Comparison of ENCODE assay signal across 27 mouse cellular contexts in genomic region chr2:68906921-68907320, GRCm38 (mm10). TPM values are rescaled to one million over a fixed set of nuclear protein-coding genes. Genes with fewer than 3 reads are reported as not detected.
DNase-seq lines count a peak whose midpoint lies in the region; ATAC-seq and TF ChIP-seq lines count a peak whose summit lies in the region.
"Had no signal": no experiment of that assay in that cellular context is flagged by ENCODE, and none has a peak within 500 bp of the region (broad histone marks: within the 10 kb centered on the region; RNA-seq: fewer than 3 reads in every experiment).

No protein-coding gene starts in this region.

- H3K4me3 ChIP-seq in liver, postnatal 0 days (ENCODE audit: low read depth, low read length) = no peak overlapping the region
- H3K4me3 ChIP-seq in liver, embryonic 12.5 days = no peak overlapping the region
- H3K4me3 ChIP-seq: embryonic facial prominence, embryonic 10.5 days; embryonic facial prominence, embryonic 13.5 days; forebrain, embryonic 12.5 days; forebrain, embryonic 15.5 days had no signal

- no peaks in the 10 kb centered on the region for H3K36me3 ChIP-seq in liver, postnatal 0 days (replicated peaks; ENCODE audit: insufficient read depth, low read length)
- H3K36me3 ChIP-seq in liver, embryonic 12.5 days = no peaks in the 10 kb centered on the region
- H3K36me3 ChIP-seq: embryonic facial prominence, embryonic 13.5 days; forebrain, embryonic 12.5 days; forebrain, embryonic 15.5 days; heart, embryonic 10.5 days; heart, embryonic 13.5 days had no signal

- H3K4me1 ChIP-seq in liver, postnatal 0 days (ENCODE audit: insufficient read depth) = peaks cover 8% of the 10 kb centered on the region
- H3K4me1 ChIP-seq in liver, embryonic 12.5 days = peaks cover 20% of the 10 kb centered on the region
- H3K4me1 ChIP-seq: embryonic facial prominence, embryonic 10.5 days; embryonic facial prominence, embryonic 13.5 days; forebrain, embryonic 12.5 days had no signal

- WGBS in liver, postnatal 0 days (ENCODE audit: insufficient replicate concordance) = 75% methylated on average over 3 of the region's 3 CpGs
- 71% methylated on average over 3 of the region's 3 CpGs for WGBS in liver, embryonic 12.5 days (ENCODE audit: insufficient replicate concordance)

- H3K9ac ChIP-seq in liver, postnatal 0 days (replicated peaks) = no peak overlapping the region
- H3K9ac ChIP-seq in liver, embryonic 12.5 days = no peak overlapping the region
- H3K9ac ChIP-seq: embryonic facial prominence, embryonic 13.5 days; forebrain, embryonic 12.5 days; forebrain, embryonic 15.5 days; hindbrain, embryonic 14.5 days had no signal

- no peaks in the 10 kb centered on the region for H3K27me3 ChIP-seq in liver, postnatal 0 days (ENCODE audit: insufficient read depth, low read length)
- H3K27me3 ChIP-seq in liver, embryonic 12.5 days (replicated peaks) = no peaks in the 10 kb centered on the region
- H3K27me3 ChIP-seq: CH12.LX; embryonic facial prominence, embryonic 13.5 days; forebrain, embryonic 12.5 days; forebrain, embryonic 15.5 days; heart, embryonic 13.5 days; Patski had no signal

- ATAC-seq in liver, postnatal 0 days = no peak
- no peak for ATAC-seq in liver, embryonic 12.5 days
- ATAC-seq: forebrain, embryonic 15.5 days had no signal

- no peak for TF ChIP-seq EP300 in liver, postnatal 0 days (IDR thresholded peaks at IDR 0.05; ENCODE audit: low read depth)

- no peak overlapping the region for H3K4me2 ChIP-seq in liver, postnatal 0 days (ENCODE audit: low read depth, low read length)
- no peak overlapping the region for H3K4me2 ChIP-seq in liver, embryonic 12.5 days
- H3K4me2 ChIP-seq: embryonic facial prominence, embryonic 13.5 days; forebrain, embryonic 12.5 days; forebrain, embryonic 15.5 days; hindbrain, embryonic 14.5 days had no signal

- no peak for TF ChIP-seq CTCF in liver, postnatal 0 days (IDR thresholded peaks at IDR 0.05; ENCODE audit: low read depth)

- DNase-seq in liver, postnatal 0 days = no peak
- DNase-seq in thymus, postnatal 0 days (ENCODE audit: low spot score) = peak; percentile 22
- DNase-seq in thymus, postnatal 36 days = no peak
- peak; percentile 4 for DNase-seq in induced T-regulatory cell, adult 2 months (ENCODE audit: low read depth)
- no peak for DNase-seq in kidney, adult 8-10 months
- no peak for DNase-seq in embryo, embryonic 10.5 days (ENCODE audit: low spot score)
- DNase-seq: adrenal gland, adult 2 months; adrenal gland, postnatal 14 days; cerebellum, adult 11 months; cerebellum, adult 2 months; cerebellum, adult 9-11 months; cerebellum, postnatal 25 days; embryo, embryonic 11 days; gastrocnemius, postnatal 25 days; heart, adult 18-20 months; heart, postnatal 14 days; heart, postnatal 4 days had no signal

- H3K27ac ChIP-seq in liver, postnatal 0 days (ENCODE audit: low read depth) = peak overlapping the region; percentile 25; the same call in 1 of the 2 replicates
- no peak overlapping the region for H3K27ac ChIP-seq in liver, embryonic 12.5 days
- H3K27ac ChIP-seq: embryonic facial prominence, embryonic 10.5 days; embryonic facial prominence, embryonic 13.5 days; forebrain, embryonic 12.5 days; forebrain, embryonic 15.5 days; heart, embryonic 10.5 days; heart, embryonic 13.5 days; hindbrain, embryonic 14.5 days had no signal

- no peaks in the 10 kb centered on the region for H3K9me3 ChIP-seq in liver, postnatal 0 days (ENCODE audit: low read length)
- H3K9me3 ChIP-seq in liver, embryonic 12.5 days (replicated peaks) = no peaks in the 10 kb centered on the region
- H3K9me3 ChIP-seq: embryonic facial prominence, embryonic 13.5 days; forebrain, embryonic 15.5 days; heart, embryonic 10.5 days; heart, embryonic 13.5 days had no signal

RNA-seq across cellular contexts. Expression of gene Cers6, which starts 45.7 kb away (rescaled TPM):
- 6.1 and 8.2 TPM in 2 replicates for polyA plus RNA-seq in liver, postnatal 0 days (2015; fragmentation: Nextera tagmentation; extraction: Ambion mirVana)
- 7.0 and 7.3 TPM in 2 replicates for polyA plus RNA-seq in liver, embryonic 12.5 days (2016; fragmentation: Nextera tagmentation; extraction: Ambion mirVana)
- 11.9 and 13.8 TPM in 2 replicates for polyA plus RNA-seq in thymus, postnatal 0 days (2015; fragmentation: Nextera tagmentation; extraction: Ambion mirVana)

Comparison
In these comparisons a context has a peak if more than half of its experiments do, and no peak if none do; other contexts are left out.
1. DNase-seq: peak in thymus, postnatal 0 days (single experiment) and induced T-regulatory cell, adult 2 months (single experiment); none in liver, postnatal 0 days (single experiment), thymus, postnatal 36 days (0 of 2), kidney, adult 8-10 months (0 of 2) and embryo, embryonic 10.5 days (single experiment).